Mouse (Mus musculus) bone marrow, adult 2 months (tissue): ENCODE results near the gene Fbxo24. TPM values are rescaled to one million over a fixed set of nuclear protein-coding genes. Genes with fewer than 3 reads are reported as not detected.

Experiments used
- H3K27ac ChIP-seq: fragments of 200-500 bp; 2 replicates; pipeline ENCODE4 v1.5.1; 2012; ENCODE audit warnings: low read depth, mild to moderate bottlenecking, control low read depth, inconsistent platforms, low read length; ENCODE audit not compliant: control insufficient read depth, poor library complexity, insufficient read depth
- H3K4me1 ChIP-seq: fragments of 200-500 bp; 2 replicates; pipeline ENCODE4 v1.6.1; 2011; ENCODE audit warnings: low read length; ENCODE audit not compliant: control insufficient read depth, insufficient read depth
- H3K4me3 ChIP-seq: fragments of 200-500 bp; replicated peaks from 2 replicates; pipeline ENCODE3; 2011; ENCODE audit warnings: mild to moderate bottlenecking, low read depth, low read length, control low read depth; ENCODE audit not compliant: control insufficient read depth
- CTCF ChIP-seq: fragments of 200-500 bp; IDR thresholded peaks from 2 replicates; pipeline ENCODE4 v1.5.1; 2011; ENCODE audit warnings: low read length, control low read depth; ENCODE audit not compliant: control insufficient read depth, insufficient read depth
- POLR2A ChIP-seq: fragments of 200-500 bp; IDR thresholded peaks from 2 replicates; pipeline ENCODE4 v1.6.1; 2011; ENCODE audit warnings: low read depth, mild to moderate bottlenecking, control low read depth, low read length, borderline replicate concordance; ENCODE audit not compliant: control insufficient read depth
- WGBS: fragments of 180-500 bp; shearing (Covaris S2); methylation state at CpG from one replicate; pipeline ENCODE4 v1.1.7; 2018; 5-methylcytosine and 5-hydroxymethylcytosine counted together
- polyA plus RNA-seq: library from polyadenylated mRNA; stranded (reverse); fragments of >200 nt; gene quantifications from 2 replicates; pipeline ENCODE4 v1.2.4, GENCODE M21; 2011; ENCODE audit warnings: low replicate concordance; ENCODE audit not compliant: missing spikeins, insufficient read depth, insufficient read length

Fbxo24 gene
- polyA plus RNA-seq, result 0.41 TPM in 1 of 2 replicates, not detected in the other

DNA sequence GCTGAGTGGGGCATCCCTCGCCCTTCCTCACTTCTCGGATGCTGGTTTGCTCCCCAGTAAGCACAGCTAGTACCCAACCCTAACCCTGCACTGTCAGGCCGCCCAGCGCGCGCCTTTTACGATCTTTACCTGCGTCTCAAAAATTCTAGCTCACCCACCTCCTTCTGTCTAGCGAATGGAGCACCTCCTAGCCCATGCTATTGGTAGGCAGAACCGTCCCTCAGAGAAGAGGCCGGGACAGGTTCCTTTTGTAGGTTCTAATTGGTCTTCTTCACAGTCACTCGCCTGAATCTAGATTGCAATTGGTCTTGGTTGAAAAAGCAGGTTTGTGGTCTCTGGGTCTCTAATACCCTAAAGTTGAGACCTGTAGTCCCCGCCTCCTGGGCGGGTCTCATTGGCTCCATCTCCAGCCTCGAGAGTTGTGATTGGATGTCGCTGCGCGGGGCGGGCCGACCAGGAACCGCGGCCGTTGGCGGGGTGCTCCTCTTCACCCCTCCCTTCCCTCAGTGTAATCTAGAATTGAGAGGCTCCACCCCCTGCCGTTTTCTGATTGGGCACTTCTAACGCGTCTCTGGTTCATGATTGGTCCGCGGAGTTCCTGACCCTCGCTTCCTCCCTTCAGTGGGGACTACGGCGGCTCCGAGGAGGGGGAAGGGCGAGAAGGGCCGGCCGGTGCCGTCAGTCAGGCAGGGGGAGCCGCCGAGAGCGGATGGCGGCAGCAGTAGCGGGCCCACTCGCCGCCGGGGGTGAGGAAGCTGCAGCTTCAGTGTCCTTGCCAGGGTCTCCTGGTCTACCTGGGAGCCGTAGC lies at the start of gene Fbxo24, which contains the start of the genes Lrch4 and Gm20605:
Gene Fbxo24 (minus strand): TSS at position 505 of the 808 bp plus-strand sequence.
Gene Lrch4 (plus strand): TSS at position 624 of the 808 bp plus-strand sequence.
Gene Gm20605 (plus strand): TSS at position 678 of the 808 bp plus-strand sequence.
- H3K4me3 ChIP-seq, result peak within 1 kb of the TSS; percentile 77
- peak within 1 kb of the TSS; percentile 98 for H3K27ac ChIP-seq
- TF ChIP-seq CTCF (no peak), POLR2A (peak; percentile 99)
- H3K4me1 ChIP-seq, result peaks cover 4% of the 10 kb centered on the region
- under 1% methylated on average over 46 of the region's 46 CpGs for WGBS

DNA sequence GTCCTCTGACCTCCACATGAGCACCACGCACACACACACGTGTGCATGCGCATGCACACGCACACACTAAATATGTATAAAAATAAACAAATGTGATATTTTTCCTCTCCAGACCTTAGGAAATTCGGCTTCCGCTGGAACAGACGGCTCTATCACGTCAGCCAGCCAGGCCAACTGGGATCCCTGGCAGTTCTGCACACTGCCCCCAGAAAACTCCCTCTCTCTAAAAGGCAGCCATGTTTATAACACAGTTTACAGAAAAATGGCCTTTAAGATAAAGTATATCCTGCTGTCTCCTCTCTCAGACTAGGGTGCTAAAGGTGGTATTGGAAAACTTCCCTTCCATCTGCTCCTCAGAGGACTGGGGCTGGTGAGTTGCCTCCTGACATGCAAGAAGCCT lies 49.1 kb upstream of the Fbxo24 start:
- no peak overlapping the region for H3K27ac ChIP-seq
- H3K4me1 ChIP-seq, result no peaks in the 10 kb centered on the region
- WGBS, result 91% methylated on average over 8 of the region's 8 CpGs
- TF ChIP-seq CTCF, result no peak
- TF ChIP-seq POLR2A, result no peak
- H3K4me3 ChIP-seq, result no peak overlapping the region

DNA sequence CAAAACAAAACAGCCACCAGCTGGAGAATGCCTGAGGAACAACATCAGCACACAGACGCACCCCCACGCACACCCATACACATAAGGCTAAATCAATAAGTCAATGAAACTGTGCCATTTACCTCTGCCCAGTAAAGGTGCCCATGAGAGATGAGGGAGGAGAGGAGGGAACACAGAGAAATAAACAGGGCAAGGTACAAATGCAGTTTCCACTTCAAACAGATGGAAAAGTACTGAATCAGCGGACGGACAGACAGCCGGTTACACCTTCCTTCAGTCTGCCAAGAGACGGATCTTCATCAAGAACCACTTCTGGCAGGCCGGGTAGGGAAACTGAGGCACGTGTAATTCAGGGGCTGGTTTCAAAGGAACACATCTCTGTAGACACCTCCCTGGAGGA lies 46.0 kb upstream of the Fbxo24 start:
- no peak for TF ChIP-seq POLR2A
- no peak for TF ChIP-seq CTCF
- H3K27ac ChIP-seq, result no peak overlapping the region
- H3K4me3 ChIP-seq, result no peak overlapping the region
- WGBS, result 94% methylated on average over 8 of the region's 8 CpGs
- no peaks in the 10 kb centered on the region; the same call in 1 of the 2 replicates for H3K4me1 ChIP-seq

GRCm38 (mm10) chr5:137673015-137673414 lies 44.2 kb upstream of the Fbxo24 start:
- H3K4me1 ChIP-seq, result peaks cover 2% of the 10 kb centered on the region; the same call in 1 of the 2 replicates
- H3K27ac ChIP-seq, result peak overlapping the region; percentile 68
- H3K4me3 ChIP-seq, result no peak overlapping the region
- WGBS, result 66% methylated on average over 6 of the region's 6 CpGs
- TF ChIP-seq CTCF, result no peak
- TF ChIP-seq POLR2A, result no peak

- Histone ChIP-seq H3K4me1 (peaks cover 2% of the 10 kb centered on the region; the same call in 1 of the 2 replicates), H3K27ac (peak overlapping the region; percentile 12; the same call in 1 of the 2 replicates), H3K4me3 (no peak overlapping the region)
- 84% methylated on average over 5 of the region's 5 CpGs for WGBS
- no peak for TF ChIP-seq CTCF
- no peak for TF ChIP-seq POLR2A
Observed at GRCm38 (mm10) chr5:137672361-137672760, 43.6 kb upstream of the Fbxo24 start.

DNA sequence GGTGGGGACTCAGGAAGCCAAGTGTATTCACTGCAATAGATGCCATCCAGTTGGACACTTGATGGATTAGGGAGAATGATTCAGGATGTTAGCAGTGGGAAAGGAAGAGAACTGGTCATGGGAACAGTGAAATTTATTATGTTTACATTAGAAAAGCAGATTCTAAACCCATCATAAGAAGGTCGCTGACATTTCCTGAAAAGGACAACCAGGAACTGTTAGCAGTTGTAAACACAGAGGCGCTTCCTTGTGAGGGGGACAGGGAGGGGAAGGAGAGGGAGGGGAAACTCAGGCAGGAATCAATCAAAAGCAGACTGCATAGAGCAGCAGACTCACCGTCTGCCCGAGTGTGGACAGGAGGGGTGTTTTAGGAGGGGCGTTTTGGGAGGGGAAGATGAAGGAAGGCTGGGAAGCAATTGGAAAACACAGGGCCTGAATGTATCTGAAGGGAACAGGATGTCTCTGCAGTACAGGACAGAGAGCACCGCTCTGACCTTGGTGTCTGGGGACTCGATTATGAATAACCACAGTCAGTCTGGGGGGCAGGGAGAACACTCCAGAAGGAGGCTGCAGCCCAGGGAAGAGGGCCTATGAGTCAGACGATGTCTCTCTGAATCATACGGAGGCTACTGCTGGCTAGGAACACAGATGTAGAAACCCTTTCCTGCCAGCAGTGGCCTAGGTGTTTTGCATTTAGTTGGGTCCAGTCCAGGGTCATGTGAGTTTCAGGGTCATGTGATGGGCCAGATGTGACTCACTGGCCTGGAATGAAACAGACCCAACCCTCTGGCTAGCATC lies 42.8 kb upstream of the Fbxo24 start:
- TF ChIP-seq CTCF (no peak), POLR2A (no peak)
- H3K27ac ChIP-seq, result peak overlapping the region; percentile 9; the same call in 1 of the 2 replicates
- H3K4me1 ChIP-seq, result peaks cover 2% of the 10 kb centered on the region; the same call in 1 of the 2 replicates
- no peak overlapping the region for H3K4me3 ChIP-seq
- 7% methylated on average over 9 of the region's 9 CpGs for WGBS

DNA sequence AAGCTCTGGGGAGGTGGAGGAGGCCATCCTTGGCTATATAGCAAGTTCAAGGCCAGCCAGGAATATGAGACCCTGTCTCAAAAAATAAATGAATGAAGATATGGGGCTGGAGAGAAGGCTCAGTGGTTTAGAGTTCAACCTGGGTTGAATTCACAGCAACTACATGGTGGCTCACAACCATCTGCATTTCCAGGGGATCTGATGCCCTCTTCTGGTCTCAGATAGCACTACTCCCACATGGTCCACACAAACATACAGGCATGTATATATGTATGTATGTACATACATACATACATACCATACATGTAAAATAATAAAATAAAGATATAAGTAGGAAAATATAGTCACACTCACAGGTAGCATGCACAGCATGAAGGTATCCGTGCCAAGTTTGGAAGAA lies 41.4 kb upstream of the Fbxo24 start:
- H3K27ac ChIP-seq, result no peak overlapping the region
- TF ChIP-seq CTCF, result peak; percentile 30; the same call in 1 of the 2 replicates
- no peak for TF ChIP-seq POLR2A
- WGBS, result 97% methylated on average over 1 of the region's 1 CpGs
- H3K4me3 ChIP-seq, result no peak overlapping the region
- H3K4me1 ChIP-seq, result peaks cover 2% of the 10 kb centered on the region; the same call in 1 of the 2 replicates

- H3K27ac ChIP-seq, result no peak overlapping the region
- peaks cover 2% of the 10 kb centered on the region; the same call in 1 of the 2 replicates for H3K4me1 ChIP-seq
- H3K4me3 ChIP-seq, result no peak overlapping the region
- WGBS, result 88% methylated on average over 10 of the region's 10 CpGs
- no peak for TF ChIP-seq CTCF
- no peak for TF ChIP-seq POLR2A
Observed at GRCm38 (mm10) chr5:137668971-137669370, 40.2 kb upstream of the Fbxo24 start.
